Mouse (Mus musculus) ES-E14 (cell line): ENCODE data around the gene Pgpep1l. TPM values are rescaled to one million over a fixed set of nuclear protein-coding genes. Genes with fewer than 3 reads are reported as not detected.

ENCODE experiments used
- DNase-seq: peaks from one replicate; pipeline ENCODE4 v3.0.0-alpha.2; 2013; ENCODE audit warnings: low read depth, low spot score
- H3K27ac ChIP-seq: 2 replicates; pipeline ENCODE4 v1.5.1; 2012; ENCODE audit warnings: low read depth, mild to moderate bottlenecking, low read length, moderate library complexity, mixed read lengths; ENCODE audit not compliant: poor library complexity, insufficient read depth, severe bottlenecking
- H3K36me3 ChIP-seq: 2 replicates; pipeline ENCODE4 v1.6.1; 2012; ENCODE audit warnings: mild to moderate bottlenecking, low read length, moderate library complexity, mixed read lengths; ENCODE audit not compliant: control insufficient read depth, poor library complexity, insufficient read depth, severe bottlenecking
- H3K4me1 ChIP-seq, 2 experiments: fragments of 150-350 bp in 1 of 2; sonication (generic) in 1 of 2; 2 replicates each; pipeline ENCODE4 v1.6.1; 2012; ENCODE audit warnings: low read length in 2 of 2, mild to moderate bottlenecking in 1 of 2, mixed read lengths in 1 of 2; ENCODE audit not compliant: control insufficient read depth in 2 of 2, insufficient read depth in 2 of 2, poor library complexity in 1 of 2
- H3K4me3 ChIP-seq, 2 experiments: fragments of 150-350 bp in 1 of 2; sonication (generic) in 1 of 2; 2 replicates each; pipeline ENCODE4 v1.5.1; 2012; ENCODE audit warnings: low read length in 2 of 2, low read depth in 1 of 2, mild to moderate bottlenecking in 1 of 2, mixed read lengths in 1 of 2; ENCODE audit not compliant: insufficient read depth in 1 of 2, poor library complexity in 1 of 2, severe bottlenecking in 1 of 2
- H3K9ac ChIP-seq: 2 replicates; pipeline ENCODE4 v1.6.1; 2012; ENCODE audit warnings: low read depth, mild to moderate bottlenecking, low read length, mixed read lengths; ENCODE audit not compliant: poor library complexity, insufficient read depth, severe bottlenecking
- H3K9me3 ChIP-seq: fragments of 150-350 bp; sonication (generic); 2 replicates; pipeline ENCODE4 v1.6.1; 2012; ENCODE audit warnings: low read depth, mild to moderate bottlenecking, low read length; ENCODE audit not compliant: control insufficient read depth, insufficient read depth
- CHD2 ChIP-seq: IDR thresholded peaks from 2 replicates; pipeline ENCODE4 v1.6.1; 2014; ENCODE audit warnings: mild to moderate bottlenecking, low read depth, low read length, inconsistent platforms
- HCFC1 ChIP-seq: IDR thresholded peaks from 2 replicates; pipeline ENCODE4 v1.6.1; 2012; ENCODE audit warnings: low read length, inconsistent platforms, borderline replicate concordance; ENCODE audit not compliant: insufficient read depth
- MAFK ChIP-seq: IDR thresholded peaks from 2 replicates; pipeline ENCODE4 v1.6.1; 2014; ENCODE audit warnings: mild to moderate bottlenecking, low read depth, low read length, inconsistent platforms; ENCODE audit not compliant: insufficient read depth
- ZC3H11A ChIP-seq: IDR thresholded peaks from 2 replicates; pipeline ENCODE4 v1.6.1; 2012; ENCODE audit warnings: low read depth, mild to moderate bottlenecking, inconsistent platforms, low read length, borderline replicate concordance
- ZNF384 ChIP-seq: IDR thresholded peaks from 2 replicates; pipeline ENCODE4 v1.6.1; 2012; ENCODE audit warnings: low read depth, low read length, inconsistent platforms
- in situ Hi-C, 2 experiments: fragments of 600-800 bp; cut with MboI; formaldehyde crosslinking; loops; one replicate each; pipeline ENCODE4 v1.15.1; 2025; ENCODE audit warnings: low sequenced_read_pairs in 2 of 2, inconsistent platforms in 1 of 2; ENCODE audit not compliant: unreplicated experiment in 2 of 2
- total RNA-seq: library from RNA; depleted of rRNA; stranded (reverse); fragments of 300-350 nt; gene quantifications from 2 replicates; pipeline ENCODE4 v1.2.3, GENCODE M21; 2012

The Pgpep1l gene
- total RNA-seq, 1 experiment = 0.45 TPM

- Histone ChIP-seq H3K4me3 (no peak overlapping the region), H3K36me3 (peaks cover 18% of the 10 kb centered on the region; the same call in 1 of the 2 replicates)
- in situ Hi-C loops = no loop called here
Measured at GRCm38 (mm10) chr7:68209039-68209438, 55.0 kb downstream of the Pgpep1l start.

GRCm38 (mm10) chr7:68205776-68206427 lies 58.1 kb downstream of the Pgpep1l start:
- in situ Hi-C loops = no loop called here
- peaks cover 11% of the 10 kb centered on the region; the same call in 1 of the 2 replicates for H3K36me3 ChIP-seq
- no peak overlapping the region for H3K27ac ChIP-seq
- H3K4me3 ChIP-seq = no peak overlapping the region
- H3K9ac ChIP-seq = no peak overlapping the region
- no peaks in the 10 kb centered on the region for H3K4me1 ChIP-seq
- TF ChIP-seq ZNF384 (no peak), ZC3H11A (no peak), MAFK (no peak), CHD2 (no peak), HCFC1 (no peak)
- no peaks in the 10 kb centered on the region for H3K9me3 ChIP-seq
- no peak for DNase-seq

More at GRCm38 (mm10) chr7:68209039-68209438, 55.0 kb downstream of the Pgpep1l start:
- DNase-seq = no peak
- no peak overlapping the region for H3K27ac ChIP-seq
- no peak overlapping the region for H3K9ac ChIP-seq
- no peaks in the 10 kb centered on the region for H3K9me3 ChIP-seq
- TF ChIP-seq ZNF384 (no peak), MAFK (no peak), CHD2 (no peak), HCFC1 (no peak), ZC3H11A (no peak)
- peaks cover 1 to 2% of the 10 kb centered on the region in 2 experiments; a peak in 2 of 4 replicates for H3K4me1 ChIP-seq

DNA sequence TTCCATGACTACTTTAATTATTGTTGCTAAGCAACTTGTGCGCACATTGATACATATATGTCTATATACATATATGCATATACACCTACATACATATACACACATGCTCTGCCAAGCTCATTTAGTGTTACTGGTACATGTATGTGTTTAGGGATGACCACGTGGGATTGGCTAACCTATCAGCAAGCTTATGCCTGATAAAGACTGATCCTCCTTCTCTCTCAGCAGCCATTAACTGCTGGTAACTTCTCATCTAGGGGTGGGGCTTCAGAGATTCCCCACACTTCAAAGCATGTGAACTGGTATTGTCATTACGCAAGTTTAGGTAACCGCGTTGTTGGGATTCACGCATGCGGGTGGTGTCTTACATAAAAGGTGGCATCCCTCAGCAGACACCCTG lies 64.4 kb downstream of the Pgpep1l start:
- Histone ChIP-seq H3K9me3 (no peaks in the 10 kb centered on the region), H3K27ac (no peak overlapping the region), H3K4me3 (no peak overlapping the region), H3K36me3 (peaks cover 3% of the 10 kb centered on the region; the same call in 1 of the 2 replicates), H3K9ac (no peak overlapping the region), H3K4me1 (no peaks in the 10 kb centered on the region)
- no peak for DNase-seq
- no peak for TF ChIP-seq MAFK
- no peak for TF ChIP-seq ZC3H11A
- no peak for TF ChIP-seq HCFC1
- TF ChIP-seq ZNF384 = no peak
- in situ Hi-C loops = no loop called here

DNA sequence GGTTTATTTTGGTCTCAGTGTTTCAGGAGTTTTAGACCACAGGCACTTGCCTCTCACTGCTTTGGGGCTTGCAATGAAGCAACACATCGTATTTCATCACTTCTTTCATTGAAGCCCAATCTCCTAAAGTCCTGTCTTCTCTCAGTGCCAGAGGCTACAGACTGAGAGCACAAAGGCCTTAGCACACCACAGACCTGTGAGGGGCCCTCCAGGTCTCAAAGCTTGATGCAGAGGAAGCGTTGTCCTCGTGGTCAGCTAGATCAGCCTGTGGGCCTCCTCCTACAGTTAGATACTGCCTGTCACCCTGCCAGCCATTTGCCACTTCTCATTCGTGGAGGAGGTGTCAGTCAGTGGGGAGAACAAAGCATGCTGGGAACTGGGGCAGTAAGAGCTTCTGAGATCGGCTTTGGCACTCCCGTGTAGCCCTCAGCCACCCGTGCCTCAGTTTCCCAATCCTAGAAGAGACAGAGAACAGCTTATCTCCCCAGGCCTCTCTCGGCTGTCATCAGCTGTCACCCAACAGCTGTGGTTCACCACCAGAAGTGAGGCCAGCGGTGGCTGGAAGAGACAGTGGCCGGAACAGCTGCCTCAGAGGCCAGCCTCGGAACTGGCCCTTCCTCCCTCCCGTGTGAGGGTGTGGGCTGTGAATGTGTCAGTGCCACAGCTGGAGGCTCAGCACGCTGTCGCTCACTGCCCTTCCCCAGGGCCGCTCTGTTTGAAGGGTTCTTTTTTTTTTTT lies 69.9 kb downstream of the Pgpep1l start:
- in situ Hi-C loops = no loop called here
- Histone ChIP-seq H3K9me3 (no peaks in the 10 kb centered on the region), H3K36me3 (peaks cover 16% of the 10 kb centered on the region; the same call in 1 of the 2 replicates), H3K27ac (no peak overlapping the region), H3K4me3 (no peak overlapping the region), H3K4me1 (no peaks in the 10 kb centered on the region), H3K9ac (no peak overlapping the region)
- DNase-seq = no peak
- TF ChIP-seq CHD2 (no peak), HCFC1 (no peak), MAFK (no peak), ZNF384 (no peak), ZC3H11A (no peak)
